Mouse (Mus musculus): ENCODE results near the gene Anapc5.

Gene Anapc5

GRCm38 (mm10) chr5:122820777-122821523 lies at the start of gene Anapc5:
Anapc5 (minus strand) TSS chr5:122821339.
- DNase-seq: peak; percentile 95 to 96

GRCm38 (mm10) chr5:122863053-122863452 lies 41.9 kb upstream of the Anapc5 start:
- DNase-seq: no peak

- no peak for DNase-seq
These were observed 34.7 kb upstream of the Anapc5 start for GRCm38 (mm10) chr5:122855858-122856257.

GRCm38 (mm10) chr5:122852611-122853010 lies 31.5 kb upstream of the Anapc5 start:
- no peak for DNase-seq

GRCm38 (mm10) chr5:122850319-122851002 lies 29.3 kb upstream of the Anapc5 start:
- DNase-seq: peak in 1 of 2 experiments; percentile 82

- peak; percentile 98 to 99 for DNase-seq
These were observed 28.6 kb upstream of the Anapc5 start, which contains the start of gene Rnf34 for GRCm38 (mm10) chr5:122849521-122850318. Rnf34 (plus strand) TSS chr5:122850048.

- DNase-seq: no peak
These were observed 22.7 kb upstream of the Anapc5 start for GRCm38 (mm10) chr5:122843799-122844198.

GRCm38 (mm10) chr5:122841126-122841525 lies 20.0 kb upstream of the Anapc5 start:
- DNase-seq: no peak

GRCm38 (mm10) chr5:122832996-122833395 lies 11.9 kb upstream of the Anapc5 start:
- no peak for DNase-seq

GRCm38 (mm10) chr5:122832536-122832935 lies 11.4 kb upstream of the Anapc5 start:
- no peak for DNase-seq

GRCm38 (mm10) chr5:122825099-122825498 lies 4.0 kb upstream of the Anapc5 start:
- no peak for DNase-seq

- DNase-seq: no peak
These were observed 3.3 kb upstream of the Anapc5 start for GRCm38 (mm10) chr5:122824450-122824849.

- no peak for DNase-seq
These were observed 2.8 kb upstream of the Anapc5 start for GRCm38 (mm10) chr5:122823976-122824375.

GRCm38 (mm10) chr5:122822441-122822840 lies 1.3 kb upstream of the Anapc5 start:
- no peak for DNase-seq

- no peak for DNase-seq
These were observed 366 bp upstream of the Anapc5 start for GRCm38 (mm10) chr5:122821524-122821885.

- DNase-seq: no peak
These were observed 8.4 kb downstream of the Anapc5 start for GRCm38 (mm10) chr5:122812699-122813098.

GRCm38 (mm10) chr5:122811364-122812079 lies 9.6 kb downstream of the Anapc5 start:
- DNase-seq: peak; percentile 74 to 78

- no peak for DNase-seq
These were observed 15.6 kb downstream of the Anapc5 start for GRCm38 (mm10) chr5:122805503-122805902.

- DNase-seq: peak; percentile 41 to 75
These were observed 18.4 kb downstream of the Anapc5 start for GRCm38 (mm10) chr5:122802706-122803105.

- DNase-seq: no peak
These were observed 19.5 kb downstream of the Anapc5 start for GRCm38 (mm10) chr5:122801684-122802083.

- no peak for DNase-seq
These were observed 20.7 kb downstream of the Anapc5 start for GRCm38 (mm10) chr5:122800345-122801010.

Measured in lung, postnatal 4 days (tissue).